Mouse (Mus musculus): ENCODE data around the gene Nhlh1.

GRCm38 (mm10) chr1:172082101-172082898 lies 24.9 kb upstream of the Nhlh1 start, which contains the start of the genes Copa and Ncstn:
- TF ChIP-seq CTCF (IDR thresholded peaks at IDR 0.05; ENCODE audit: low read depth, low read length) = no peak
- peak; percentile 42 for TF ChIP-seq POLR2A (IDR thresholded peaks at IDR 0.05; ENCODE audit: insufficient read depth, low read length)

Measured in ES-Bruce4 (cell line).